Mouse (Mus musculus) hindbrain, postnatal 0 days (tissue): ENCODE data around the gene Prr27. TPM values are rescaled to one million over a fixed set of nuclear protein-coding genes. Genes with fewer than 3 reads are reported as not detected.

Experiments used
- ATAC-seq: fragments of 200-750 bp; cut with Nextera tagmentation; 2 replicates; pipeline ENCODE4 v1.8.0; 2017; ENCODE audit warnings: mild to moderate bottlenecking, moderate TSS enrichment, moderate library complexity
- DNase-seq: peaks from one replicate; pipeline ENCODE4 v3.0.0-alpha.2; 2015; ENCODE audit warnings: low spot score
- H3K27ac ChIP-seq: fragments of 300-500 bp; sonication (generic); 2 replicates; pipeline ENCODE4 v1.5.1; 2014; ENCODE audit warnings: mild to moderate bottlenecking
- H3K27me3 ChIP-seq: fragments of 300-500 bp; sonication (generic); 2 replicates; pipeline ENCODE4 v1.6.1; 2014; ENCODE audit warnings: low read length, mixed read lengths; ENCODE audit not compliant: insufficient read depth
- H3K36me3 ChIP-seq: fragments of 300-500 bp; sonication (generic); 2 replicates; pipeline ENCODE4 v1.6.1; 2014; ENCODE audit warnings: low read length, mixed read lengths; ENCODE audit not compliant: insufficient read depth
- H3K4me1 ChIP-seq: fragments of 300-500 bp; sonication (generic); 2 replicates; pipeline ENCODE4 v1.6.1; 2014; ENCODE audit warnings: antibody characterized with exemption, low read length, mixed read lengths; ENCODE audit not compliant: insufficient read depth
- H3K4me2 ChIP-seq: fragments of 300-500 bp; sonication (generic); 2 replicates; pipeline ENCODE4 v1.6.1; 2014; ENCODE audit warnings: low read depth, mild to moderate bottlenecking, low read length, moderate library complexity, mixed read lengths
- H3K4me3 ChIP-seq: fragments of 300-500 bp; sonication (generic); 2 replicates; pipeline ENCODE4 v1.5.1; 2014; ENCODE audit warnings: low read length
- H3K9ac ChIP-seq: fragments of 300-500 bp; sonication (generic); replicated peaks from 2 replicates; pipeline ENCODE4 v1.6.1; 2014; ENCODE audit warnings: mild to moderate bottlenecking, low read length, moderate library complexity, mixed read lengths
- H3K9me3 ChIP-seq: fragments of 300-500 bp; sonication (generic); 2 replicates; pipeline ENCODE4 v1.6.1; 2016; ENCODE audit warnings: low read length, mixed read lengths
- CTCF ChIP-seq: IDR thresholded peaks from 2 replicates; pipeline ENCODE4 v1.5.1; 2016; ENCODE audit warnings: antibody characterized with exemption, control low read depth, low read depth
- WGBS: fragments of 180-500 bp; shearing (Covaris S2); extraction: QIAGEN DNeasy Blood & Tissue Kit; methylation state at CpG from one replicate; pipeline ENCODE4 v1.1.7; 2014; 5-methylcytosine and 5-hydroxymethylcytosine counted together
- polyA plus RNA-seq: library from polyadenylated mRNA; unstranded; fragments of >200 nt; fragmentation: Nextera tagmentation; extraction: Ambion mirVana; gene quantifications from 2 replicates; pipeline ENCODE4 v1.2.1, GENCODE M21; 2015
- total RNA-seq: library from RNA; depleted of rRNA; stranded (reverse); fragments of >200 nt; gene quantifications from 2 replicates; pipeline ENCODE4 v1.2.3, GENCODE M21; 2014; rRNA removed

Gene Prr27
- total RNA-seq (not detected in 2 replicates), polyA plus RNA-seq (not detected in 2 replicates)

GRCm38 (mm10) chr5:87825386-87825785 is at the start of gene Prr27:
Gene Prr27 (plus strand): TSS chr5:87825686.
- H3K9me3 ChIP-seq, result no peaks in the 10 kb centered on the region
- DNase-seq, result no peak

GRCm38 (mm10) chr5:87782731-87783130 is 42.8 kb upstream of the Prr27 start:
- ATAC-seq (no peak), DNase-seq (peak; percentile 52)
- Histone ChIP-seq H3K4me2 (no peak overlapping the region), H3K4me3 (no peak overlapping the region), H3K27me3 (no peaks in the 10 kb centered on the region), H3K36me3 (no peaks in the 10 kb centered on the region), H3K4me1 (no peaks in the 10 kb centered on the region), H3K9me3 (no peaks in the 10 kb centered on the region), H3K9ac (no peak overlapping the region), H3K27ac (no peak overlapping the region)
- 51% methylated on average over 4 of the region's 4 CpGs for WGBS
- TF ChIP-seq CTCF, result peak; percentile 47

More at GRCm38 (mm10) chr5:87825386-87825785, at the start of gene Prr27:
- H3K27me3 ChIP-seq, result no peaks in the 10 kb centered on the region
- no peak within 1 kb of the TSS for H3K9ac ChIP-seq
- H3K4me3 ChIP-seq, result no peak within 1 kb of the TSS
- H3K4me2 ChIP-seq, result no peak within 1 kb of the TSS
- no peak for TF ChIP-seq CTCF
- no peaks in the 10 kb centered on the region for H3K36me3 ChIP-seq
- whole genome bisulfite sequencing, result 68% methylated on average over 1 of the region's 1 CpGs
- H3K27ac ChIP-seq, result no peak within 1 kb of the TSS
- H3K4me1 ChIP-seq, result no peaks in the 10 kb centered on the region
- no peak for ATAC-seq

DNA sequence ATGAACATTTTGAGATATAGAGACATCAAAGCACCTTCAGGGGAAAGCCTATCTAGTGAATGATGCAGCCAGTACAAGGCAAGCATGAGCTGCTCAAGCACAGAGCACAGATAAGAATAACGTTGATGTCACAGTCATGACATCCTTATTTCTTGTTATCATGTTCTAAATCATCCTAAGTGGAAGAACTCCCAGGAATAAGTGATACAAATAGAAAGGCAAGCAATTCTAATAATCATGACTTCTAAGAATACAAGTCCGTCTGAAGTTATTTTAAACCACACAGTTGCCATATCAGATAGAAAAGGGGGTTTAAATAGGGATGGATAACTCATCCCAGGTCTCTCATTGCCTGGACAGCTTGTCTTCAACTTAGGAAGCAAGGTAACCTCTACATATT is 17.7 kb upstream of the Prr27 start, which contains the start of gene Csn1s2b:
Csn1s2b (plus strand) TSS at position 301 of the 400 bp plus-strand sequence.
- Histone ChIP-seq H3K4me3 (no peak within 1 kb of the TSS), H3K36me3 (no peaks in the 10 kb centered on the region), H3K27ac (no peak within 1 kb of the TSS), H3K4me2 (no peak within 1 kb of the TSS), H3K9ac (no peak within 1 kb of the TSS), H3K9me3 (no peaks in the 10 kb centered on the region), H3K27me3 (no peaks in the 10 kb centered on the region), H3K4me1 (no peaks in the 10 kb centered on the region)
- no peak for DNase-seq
- WGBS, result 90% methylated on average over 2 of the region's 2 CpGs
- TF ChIP-seq CTCF, result no peak
- no peak for ATAC-seq

DNA sequence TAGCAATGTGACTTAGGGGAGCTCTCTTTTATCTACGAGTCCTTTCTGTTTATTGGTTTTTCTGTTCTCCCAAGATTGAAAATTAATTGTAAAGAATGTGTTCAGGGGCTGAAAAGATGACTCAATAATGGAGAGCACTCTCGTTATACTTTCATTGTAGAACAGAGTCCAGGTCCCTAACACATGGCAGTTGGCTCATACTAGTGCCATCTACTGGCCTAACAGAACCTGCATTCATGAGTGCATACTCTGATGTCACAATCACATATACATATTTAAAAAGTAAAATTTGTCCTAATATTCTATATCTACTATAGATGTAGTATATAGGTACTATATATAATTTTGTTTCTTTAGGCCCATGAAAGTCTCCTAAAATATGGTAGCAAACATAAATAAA is 16.2 kb upstream of the Prr27 start:
- Histone ChIP-seq H3K9me3 (no peaks in the 10 kb centered on the region), H3K9ac (no peak overlapping the region), H3K27ac (no peak overlapping the region), H3K36me3 (no peaks in the 10 kb centered on the region), H3K27me3 (no peaks in the 10 kb centered on the region), H3K4me3 (no peak overlapping the region), H3K4me1 (no peaks in the 10 kb centered on the region), H3K4me2 (no peak overlapping the region)
- ATAC-seq, result no peak
- 66% methylated on average over 2 of the region's 2 CpGs for WGBS
- no peak for DNase-seq
- peak; percentile 25; the same call in 1 of the 2 replicates for TF ChIP-seq CTCF

GRCm38 (mm10) chr5:87855136-87855716 is 29.7 kb downstream of the Prr27 start:
- Histone ChIP-seq H3K9ac (no peak overlapping the region), H3K9me3 (no peaks in the 10 kb centered on the region), H3K36me3 (no peaks in the 10 kb centered on the region), H3K4me2 (no peak overlapping the region), H3K4me1 (no peaks in the 10 kb centered on the region), H3K4me3 (no peak overlapping the region), H3K27me3 (no peaks in the 10 kb centered on the region), H3K27ac (no peak overlapping the region)
- ATAC-seq (peak; percentile 74), DNase-seq (peak; percentile 25)
- 70% methylated on average over 3 of the region's 3 CpGs for WGBS
- TF ChIP-seq CTCF, result no peak

- Histone ChIP-seq H3K4me2 (no peak overlapping the region), H3K27me3 (no peaks in the 10 kb centered on the region), H3K4me1 (no peaks in the 10 kb centered on the region), H3K27ac (no peak overlapping the region), H3K4me3 (no peak overlapping the region), H3K9me3 (no peaks in the 10 kb centered on the region), H3K36me3 (no peaks in the 10 kb centered on the region), H3K9ac (no peak overlapping the region)
- peak; percentile 40; the same call in 1 of the 2 replicates for ATAC-seq
- DNase-seq, result peak; percentile 53
- 29% methylated on average over 2 of the region's 2 CpGs for WGBS
- TF ChIP-seq CTCF, result no peak
These were observed 44.6 kb downstream of the Prr27 start for GRCm38 (mm10) chr5:87870084-87870483.

GRCm38 (mm10) chr5:87871423-87871822 is 45.9 kb downstream of the Prr27 start:
- ATAC-seq (no peak), DNase-seq (no peak)
- Histone ChIP-seq H3K4me3 (no peak overlapping the region), H3K4me2 (no peak overlapping the region), H3K27ac (no peak overlapping the region), H3K27me3 (no peaks in the 10 kb centered on the region), H3K9me3 (no peaks in the 10 kb centered on the region), H3K9ac (no peak overlapping the region), H3K36me3 (no peaks in the 10 kb centered on the region), H3K4me1 (no peaks in the 10 kb centered on the region)
- peak; percentile 50 for TF ChIP-seq CTCF
- WGBS, result 40% methylated on average over 4 of the region's 4 CpGs
